ENCODE assay signal across 16 mouse cellular contexts in the genomic region with DNA sequence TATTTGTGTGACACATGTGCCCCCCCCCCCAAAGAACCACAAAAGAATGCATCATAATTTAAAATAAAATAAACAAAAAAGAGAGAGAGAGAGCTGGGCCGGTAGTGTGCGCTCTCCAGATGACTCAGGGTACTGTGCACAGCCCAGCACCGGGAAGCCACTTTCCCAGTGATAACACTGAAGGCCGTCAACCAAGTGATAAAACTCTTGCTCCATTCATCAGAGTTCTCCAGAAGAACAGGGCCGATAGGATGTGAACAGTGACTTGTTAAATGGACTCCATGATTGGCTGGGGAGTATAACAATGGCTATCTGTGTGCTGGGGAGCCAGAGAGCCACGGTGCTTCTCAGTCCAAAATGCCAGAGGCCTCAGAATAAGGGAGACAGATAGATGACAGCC. TPM values are rescaled to one million over a fixed set of nuclear protein-coding genes. Genes with fewer than 3 reads are reported as not detected.
DNase-seq lines count a peak whose midpoint lies in the region; ATAC-seq and TF ChIP-seq lines count a peak whose summit lies in the region.
"Had no signal": no experiment of that assay in that cellular context is flagged by ENCODE, and none has a peak within 500 bp of the region (broad histone marks: within the 10 kb centered on the region; RNA-seq: fewer than 3 reads in every experiment).

No protein-coding gene starts in this region.

- no peak for TF ChIP-seq EP300 in MEL (IDR thresholded peaks at IDR 0.05; ENCODE audit: low read depth in 1 of 2, low read length in 2 of 2)
- TF ChIP-seq EP300 in liver, embryonic 14.5 days (IDR thresholded peaks at IDR 0.05; ENCODE audit: low read depth), result peak; percentile 32

- no peak for TF ChIP-seq CTCF in MEL (IDR thresholded peaks at IDR 0.05 in 2 of 3, conservative IDR thresholded peaks at IDR 0.05 in 1 of 3; ENCODE audit: control insufficient read depth in 1 of 3, insufficient read depth in 1 of 3, low read depth in 2 of 3, low read length in 3 of 3, poor library complexity in 1 of 3, severe bottlenecking in 1 of 3)
- no peak for TF ChIP-seq CTCF in liver, embryonic 14.5 days (IDR thresholded peaks at IDR 0.05; ENCODE audit: low read depth)
- TF ChIP-seq CTCF in kidney, adult 2 months (conservative IDR thresholded peaks at IDR 0.05; ENCODE audit: insufficient read depth, insufficient read length, low read depth, low read length), result no peak

- peak overlapping the region; percentile 56; the same call in 1 of the 2 replicates for H3K27ac ChIP-seq in heart, embryonic 10.5 days
- no peak overlapping the region for H3K27ac ChIP-seq in MEL (ENCODE audit: control insufficient read depth, low read depth, low read length)
- no peak overlapping the region for H3K27ac ChIP-seq in liver, embryonic 14.5 days
- H3K27ac ChIP-seq in kidney, adult 2 months (ENCODE audit: insufficient read depth, low read depth, low read length), result no peak overlapping the region
- H3K27ac ChIP-seq: forebrain, embryonic 10.5 days; hindbrain, embryonic 14.5 days; layer of hippocampus, adult 2 months; neural tube, embryonic 12.5 days had no signal

- H3K4me3 ChIP-seq in heart, embryonic 10.5 days, result no peak overlapping the region
- H3K4me3 ChIP-seq in MEL (ENCODE audit: control insufficient read depth in 1 of 2, insufficient read depth in 1 of 2, low read depth in 2 of 2, low read length in 2 of 2), result no peak overlapping the region
- no peak overlapping the region for H3K4me3 ChIP-seq in liver, embryonic 14.5 days (ENCODE audit: insufficient read depth in 1 of 2, low read depth in 2 of 2, low read length in 2 of 2)
- H3K4me3 ChIP-seq in kidney, adult 2 months (ENCODE audit: insufficient read depth, low read depth, low read length), result no peak overlapping the region
- H3K4me3 ChIP-seq: forebrain, embryonic 10.5 days; layer of hippocampus, adult 2 months; neural tube, embryonic 12.5 days had no signal

- no peak for TF ChIP-seq RAD21 in MEL (IDR thresholded peaks at IDR 0.05; ENCODE audit: low read depth, low read length)

- peak; percentile 47; the same call in 1 of the 2 replicates for ATAC-seq in common myeloid progenitor, adult 5-6 weeks (replicated peaks; ENCODE audit: low read depth, poor library complexity, severe bottlenecking)
- peak; percentile 92 for ATAC-seq in liver, embryonic 14.5 days (ENCODE audit: insufficient read depth)
- ATAC-seq: midbrain, embryonic 16.5 days had no signal

- H3K79me2 ChIP-seq in MEL (ENCODE audit: control insufficient read depth, insufficient read depth, low read length, poor library complexity), result no peaks in the 10 kb centered on the region

- 15% methylated on average over 6 of the region's 6 CpGs for WGBS in heart, embryonic 10.5 days
- WGBS in liver, embryonic 14.5 days (ENCODE audit: insufficient replicate concordance), result 22% methylated on average over 6 of the region's 6 CpGs
- 84% methylated on average over 6 of the region's 6 CpGs for WGBS in kidney, adult 2 months

- no peaks in the 10 kb centered on the region for H3K36me3 ChIP-seq in heart, embryonic 10.5 days
- no peaks in the 10 kb centered on the region for H3K36me3 ChIP-seq in MEL (ENCODE audit: control insufficient read depth in 1 of 2, insufficient read depth in 2 of 2, low read length in 2 of 2)
- no peaks in the 10 kb centered on the region for H3K36me3 ChIP-seq in liver, embryonic 14.5 days (replicated peaks; ENCODE audit: control insufficient read depth, insufficient read depth, low read depth)
- no peaks in the 10 kb centered on the region for H3K36me3 ChIP-seq in kidney, adult 2 months (ENCODE audit: control insufficient read depth, insufficient read depth, low read length)
- H3K36me3 ChIP-seq: forebrain, embryonic 10.5 days; neural tube, embryonic 12.5 days had no signal

- no peak overlapping the region for H3K9ac ChIP-seq in MEL (ENCODE audit: control insufficient read depth, low read depth, low read length, poor library complexity, severe bottlenecking)
- H3K9ac ChIP-seq in liver, embryonic 14.5 days (replicated peaks), result no peak overlapping the region
- H3K9ac ChIP-seq: hindbrain, embryonic 14.5 days; neural tube, embryonic 12.5 days had no signal

- no peak for DNase-seq in heart, embryonic 10.5 days (ENCODE audit: low spot score)
- DNase-seq in heart, adult 18-20 months, result no peak
- peak; percentile 5 for DNase-seq in MEL (ENCODE audit: low read depth, low spot score)
- DNase-seq in liver, embryonic 14.5 days (ENCODE audit: low read depth in 3 of 3, low spot score in 3 of 3), result peak in 2 of 3 experiments; percentile 35 to 38
- no peak for DNase-seq in kidney, adult 2 months
- DNase-seq in T-cell, adult 2 months (ENCODE audit: low spot score), result no peak
- no peak for DNase-seq in cerebellum, adult 9-10 months
- DNase-seq: cerebellum, postnatal 14 days; spleen, adult 18-20 months had no signal

- H3K4me1 ChIP-seq in heart, embryonic 10.5 days, result peaks cover 7% of the 10 kb centered on the region
- H3K4me1 ChIP-seq in MEL (ENCODE audit: control insufficient read depth in 1 of 2, insufficient read depth in 2 of 2, low read length in 2 of 2), result no peaks in the 10 kb centered on the region
- peaks cover 0 to 10% of the 10 kb centered on the region in 2 experiments; a peak in 2 of 4 replicates for H3K4me1 ChIP-seq in liver, embryonic 14.5 days (replicated peaks; ENCODE audit: control insufficient read depth in 2 of 2, insufficient read depth in 2 of 2, low read length in 1 of 2)
- H3K4me1 ChIP-seq in kidney, adult 2 months (ENCODE audit: control insufficient read depth, insufficient read depth, low read length), result no peaks in the 10 kb centered on the region
- H3K4me1 ChIP-seq: forebrain, embryonic 10.5 days; neural tube, embryonic 12.5 days had no signal

- TF ChIP-seq POLR2A in MEL (IDR thresholded peaks at IDR 0.05; ENCODE audit: control insufficient read depth in 1 of 2, insufficient read depth in 1 of 2, low read depth in 1 of 2, low read length in 2 of 2, poor library complexity in 1 of 2), result no peak
- no peak for TF ChIP-seq POLR2A in kidney, adult 2 months (IDR thresholded peaks at IDR 0.05; ENCODE audit: low read depth, low read length)

- no peak overlapping the region for H3K4me2 ChIP-seq in liver, embryonic 14.5 days (ENCODE audit: low read depth)
- H3K4me2 ChIP-seq: heart, embryonic 11.5 days; hindbrain, embryonic 14.5 days; neural tube, embryonic 12.5 days had no signal

- no peaks in the 10 kb centered on the region for H3K27me3 ChIP-seq in heart, embryonic 10.5 days (ENCODE audit: insufficient read depth, poor library complexity, severe bottlenecking)
- peaks cover 0 to 3% of the 10 kb centered on the region in 2 experiments; a peak in 3 of 4 replicates for H3K27me3 ChIP-seq in MEL (ENCODE audit: control insufficient read depth in 1 of 2, insufficient read depth in 2 of 2, low read length in 2 of 2)
- H3K27me3 ChIP-seq in liver, embryonic 14.5 days (ENCODE audit: control insufficient read depth, insufficient read depth, low read length), result no peaks in the 10 kb centered on the region
- no peaks in the 10 kb centered on the region for H3K27me3 ChIP-seq in kidney, adult 2 months (replicated peaks; ENCODE audit: control insufficient read depth, insufficient read depth, low read length)
- H3K27me3 ChIP-seq: neural tube, embryonic 12.5 days had no signal

- no peaks in the 10 kb centered on the region for H3K9me3 ChIP-seq in heart, embryonic 10.5 days
- no peaks in the 10 kb centered on the region for H3K9me3 ChIP-seq in MEL (replicated peaks; ENCODE audit: insufficient read depth, low read length)
- no peaks in the 10 kb centered on the region for H3K9me3 ChIP-seq in liver, embryonic 14.5 days (ENCODE audit: control insufficient read depth, low read length)
- H3K9me3 ChIP-seq: forebrain, embryonic 10.5 days; neural tube, embryonic 12.5 days had no signal

TF ChIP-seq in MEL, 35 proteins besides CTCF, POLR2A, EP300 and RAD21:
- no peak for TF ChIP-seq E2F4 (IDR thresholded peaks at IDR 0.05; ENCODE audit: borderline replicate concordance, low read depth, low read length)
- TF ChIP-seq GATA1 (IDR thresholded peaks at IDR 0.05; ENCODE audit: low read depth, low read length), result no peak
- TF ChIP-seq HCFC1 (IDR thresholded peaks at IDR 0.05; ENCODE audit: low read depth, low read length), result no peak
- no peak for TF ChIP-seq MAX (IDR thresholded peaks at IDR 0.05; ENCODE audit: low read length)
- TF ChIP-seq ZMIZ1 (IDR thresholded peaks at IDR 0.05; ENCODE audit: low read depth, low read length), result no peak
- no peak for TF ChIP-seq NELFE (IDR thresholded peaks at IDR 0.05; ENCODE audit: low read depth, low read length)
- TF ChIP-seq TAL1 (IDR thresholded peaks at IDR 0.05; ENCODE audit: low read length), result no peak
- TF ChIP-seq MXI1 (IDR thresholded peaks at IDR 0.05; ENCODE audit: low read depth, low read length), result no peak
- TF ChIP-seq POLR2AphosphoS5 (IDR thresholded peaks at IDR 0.05; ENCODE audit: borderline replicate concordance, low read depth, low read length), result no peak
- no peak for TF ChIP-seq USF1 (IDR thresholded peaks at IDR 0.05; ENCODE audit: low read depth, low read length)
- no peak for TF ChIP-seq MYC (IDR thresholded peaks at IDR 0.05; ENCODE audit: low read depth, low read length)
- TF ChIP-seq UBTF (IDR thresholded peaks at IDR 0.05; ENCODE audit: borderline replicate concordance, insufficient read depth, low read depth, low read length), result no peak
- no peak for TF ChIP-seq ETS1 (IDR thresholded peaks at IDR 0.05; ENCODE audit: low read depth, low read length)
- no peak for TF ChIP-seq ELF1 (IDR thresholded peaks at IDR 0.05; ENCODE audit: low read depth, low read length)
- TF ChIP-seq POLR2AphosphoS2 (IDR thresholded peaks at IDR 0.05; ENCODE audit: low read length), result no peak
- TF ChIP-seq MEF2A (IDR thresholded peaks at IDR 0.05; ENCODE audit: extremely low read depth, insufficient replicate concordance, low read depth, low read length, poor library complexity, severe bottlenecking), result no peak
- TF ChIP-seq ZNF384 (IDR thresholded peaks at IDR 0.05; ENCODE audit: low read depth, low read length), result no peak
- no peak for TF ChIP-seq USF2 (IDR thresholded peaks at IDR 0.05; ENCODE audit: borderline replicate concordance in 1 of 2, insufficient read depth in 1 of 2, low read depth in 1 of 2, low read length in 2 of 2)
- no peak for TF ChIP-seq MAFK (IDR thresholded peaks at IDR 0.05; ENCODE audit: borderline replicate concordance, low read depth, low read length)

RNA-seq across cellular contexts. Expression of gene Slc16a1, which starts 53.2 kb away (rescaled TPM):
- polyA plus RNA-seq in heart, embryonic 10.5 days (2016; fragmentation: Nextera tagmentation; extraction: Ambion mirVana), result 76.5 and 91.2 TPM in 2 replicates
- 100 to 1,000 TPM; 156 to 159 TPM for total RNA-seq in heart, adult 18-20 months (2021)
- total RNA-seq in MEL (2012; rRNA removed), result 118 and 128 TPM in 2 replicates
- 10 to 100 TPM; 43.7 to 96.1 TPM for polyA plus RNA-seq in MEL (2012; ENCODE audit: insufficient read depth in 1 of 2, insufficient read length in 2 of 2, low read depth in 1 of 2, low replicate concordance in 2 of 2, missing spikeins in 1 of 2)
- 82.4 and 85.1 TPM in 2 replicates for total RNA-seq in common myeloid progenitor, adult 5-6 weeks (2017)
- 34.1 and 38.6 TPM in 2 replicates for polyA plus RNA-seq in liver, embryonic 14.5 days (2012; rRNA removed)
- 83.8 and 93.9 TPM in 2 replicates for polyA plus RNA-seq in liver, embryonic 14.5 days (2014; fragmentation: Nextera tagmentation; extraction: Ambion mirVana)
- 18.3 and 23.1 TPM in 2 replicates for polyA plus RNA-seq in kidney, adult 2 months (2012; rRNA removed)

Comparison
In these comparisons a context has a peak if more than half of its experiments do, and no peak if none do; other contexts are left out.
1. DNase-seq: peak in MEL (single experiment) and liver, embryonic 14.5 days (2 of 3); none in heart, embryonic 10.5 days (single experiment), heart, adult 18-20 months (0 of 2), kidney, adult 2 months (single experiment), T-cell, adult 2 months (single experiment) and cerebellum, adult 9-10 months (single experiment).